Mouse (Mus musculus) B cell, adult 2 months (primary cell): ENCODE data around the gene Aamdc.

Experiments used
- DNase-seq, 2 experiments: peaks; one replicate each; pipeline ENCODE4 v3.0.0; 2022

Gene Aamdc

DNA sequence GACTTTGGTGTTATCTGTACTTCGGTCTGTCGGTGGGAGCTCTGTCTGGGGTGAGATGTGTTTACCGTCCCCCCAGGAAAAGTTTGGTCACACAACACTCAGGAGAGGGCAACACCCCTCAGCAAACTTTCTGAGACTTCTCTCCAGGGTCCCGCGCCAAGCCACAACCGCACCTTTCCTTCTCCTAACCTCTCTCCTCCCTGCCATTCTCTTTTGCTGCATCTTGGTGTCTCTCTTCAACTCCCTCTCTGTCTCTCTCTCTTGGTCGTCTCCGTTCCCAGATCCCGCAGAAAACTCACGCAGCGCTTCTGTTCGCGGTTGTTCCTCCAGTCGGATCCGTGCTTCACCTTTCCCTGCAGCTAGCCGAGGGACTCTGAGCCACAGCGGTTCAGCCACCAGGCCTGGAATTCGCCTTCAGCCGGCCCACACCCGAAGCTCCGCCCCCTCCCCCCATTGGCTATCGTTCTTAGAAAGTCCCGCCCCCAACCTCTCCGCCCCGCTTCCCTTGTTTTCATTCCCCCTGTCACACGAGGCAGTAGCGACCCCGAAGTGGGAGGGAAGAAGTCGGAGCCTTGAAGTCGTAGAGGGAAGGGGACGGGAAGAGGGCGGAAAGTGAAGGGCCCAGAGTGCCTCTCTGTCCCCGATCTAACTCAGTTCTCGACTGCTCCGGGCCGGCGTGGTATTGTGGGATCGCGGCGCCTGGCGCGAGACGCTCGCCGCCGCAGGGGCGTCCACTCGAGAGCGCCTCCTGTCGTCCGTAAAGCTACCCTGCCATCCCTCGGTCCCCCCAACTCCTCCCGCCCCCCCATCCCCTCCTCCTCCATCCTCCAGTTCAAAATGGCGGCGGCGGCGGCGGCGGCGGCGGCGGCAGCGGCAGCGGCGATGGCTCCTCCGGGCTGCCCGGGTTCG is at the start of gene Aamdc, which contains the start of gene Rsf1:
TSS of gene Aamdc (minus strand) at position 431 of the 909 bp plus-strand sequence.
TSS of gene Rsf1 (plus strand) at position 823 of the 909 bp plus-strand sequence.
- DNase-seq: peak; percentile 92

DNA sequence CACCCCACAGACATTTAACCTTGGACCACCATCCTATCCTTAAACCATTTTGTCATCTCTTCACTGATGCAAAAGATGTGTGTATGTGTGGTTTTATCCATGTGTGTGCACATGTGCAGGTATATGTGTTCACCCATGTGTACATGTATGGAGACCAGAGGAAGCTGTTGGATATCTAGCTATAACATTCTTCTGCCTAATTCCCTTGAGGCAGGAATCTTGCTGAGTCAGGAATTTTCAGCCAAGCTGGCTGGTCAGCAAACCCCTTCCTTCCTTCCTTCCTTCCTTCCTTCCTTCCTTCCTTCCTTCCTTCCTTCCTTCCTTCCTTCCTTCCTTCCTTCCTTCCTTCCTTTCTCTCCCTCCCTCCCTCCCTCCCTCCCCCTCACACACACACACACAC is 44.1 kb upstream of the Aamdc start:
- no peak for DNase-seq

DNA sequence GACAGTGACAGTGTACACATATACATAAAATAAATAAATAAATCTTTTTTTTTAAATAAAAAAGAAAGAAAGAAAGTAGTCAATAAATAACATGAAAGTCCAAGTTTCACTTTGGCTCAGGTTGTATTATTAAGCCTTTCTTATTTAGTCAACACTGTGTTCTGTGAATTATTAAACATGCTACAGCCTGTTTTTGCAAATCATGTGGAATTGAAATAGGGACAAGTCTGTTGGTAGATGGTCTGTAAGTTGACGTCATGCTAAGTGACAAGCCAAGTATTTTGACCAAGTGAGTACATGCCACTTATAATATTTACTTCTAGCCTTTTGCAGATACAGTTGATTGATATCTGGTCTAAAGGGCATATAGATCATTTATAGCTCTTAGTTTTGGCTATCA is 43.4 kb upstream of the Aamdc start:
- DNase-seq: no peak

DNA sequence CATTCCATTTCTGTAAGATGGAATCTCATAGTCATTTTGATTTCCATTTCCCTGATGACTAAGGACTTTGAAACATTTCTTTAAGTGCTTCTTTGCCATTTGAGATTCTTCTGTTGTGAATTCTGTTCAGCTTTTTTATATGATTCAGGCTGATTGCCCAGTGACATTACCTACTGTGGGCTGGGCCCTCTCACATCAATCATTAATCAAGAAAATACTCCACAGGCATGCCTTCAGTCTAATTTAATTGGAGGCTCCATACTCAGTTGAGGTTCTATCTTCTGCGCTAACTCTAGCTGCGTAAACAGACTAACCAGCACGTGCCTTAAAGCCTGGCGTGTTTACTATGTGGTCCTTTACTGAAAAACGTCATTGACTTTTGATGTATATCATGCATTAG is 42.0 kb upstream of the Aamdc start:
- no peak for DNase-seq

DNA sequence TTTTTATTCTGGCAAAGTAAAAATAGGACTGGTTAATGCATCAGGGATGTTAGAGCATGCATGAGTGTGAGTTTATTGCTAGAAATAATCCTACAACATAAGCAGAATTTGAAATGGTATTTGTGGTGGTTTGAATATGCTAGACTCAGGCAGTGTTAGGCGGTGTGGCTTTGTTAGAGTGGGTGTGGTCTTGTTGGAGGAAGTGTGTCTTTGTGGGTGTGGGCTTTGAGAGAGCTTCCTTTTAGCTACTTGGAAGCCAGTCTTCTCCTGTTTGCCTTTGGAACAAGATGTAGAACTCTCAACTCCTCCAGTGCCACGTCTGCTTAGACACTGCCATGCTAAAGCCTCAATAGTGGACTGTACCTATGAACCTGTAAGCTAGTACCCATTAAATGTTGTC is 19.3 kb upstream of the Aamdc start:
- DNase-seq: peak; percentile 18

DNA sequence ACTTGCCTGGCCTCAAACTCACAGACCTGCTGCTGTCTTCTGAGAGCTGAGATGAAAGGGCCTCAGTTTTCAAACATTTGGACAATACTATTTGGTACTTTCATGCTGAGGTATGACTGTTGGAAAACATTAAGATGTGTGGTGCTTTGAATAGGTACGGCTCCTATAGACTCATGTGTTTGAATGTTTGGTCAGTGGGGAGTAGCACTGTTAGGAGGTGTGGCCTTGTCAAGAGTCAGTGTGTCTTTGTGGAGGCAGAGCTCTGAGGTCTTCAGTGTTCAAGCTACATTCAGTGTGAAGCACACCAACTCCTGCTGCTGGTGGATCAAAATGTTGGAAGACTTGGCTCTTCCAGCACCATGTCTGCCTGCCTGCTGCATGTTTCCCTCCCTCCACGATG is 14.2 kb upstream of the Aamdc start:
- DNase-seq: no peak

DNA sequence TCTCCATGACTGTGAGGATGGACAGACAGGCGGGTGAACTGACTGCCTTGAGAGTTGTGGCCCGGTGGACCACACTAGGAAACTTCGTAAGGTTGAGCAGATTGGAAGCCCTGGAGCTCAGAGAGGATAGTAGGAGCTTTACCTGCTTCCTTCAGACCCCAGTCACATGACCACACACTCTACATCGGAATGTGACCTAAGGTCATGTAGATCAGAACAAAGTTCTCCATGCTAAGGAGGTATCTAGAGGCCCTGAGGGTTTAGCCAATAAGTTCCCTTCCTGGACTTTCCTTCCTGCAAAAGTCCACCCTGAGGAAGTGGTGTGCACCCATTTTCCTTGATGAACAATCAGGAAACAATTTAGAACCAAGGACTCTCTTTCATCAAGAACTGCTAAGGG is 13.1 kb upstream of the Aamdc start:
- no peak for DNase-seq

DNA sequence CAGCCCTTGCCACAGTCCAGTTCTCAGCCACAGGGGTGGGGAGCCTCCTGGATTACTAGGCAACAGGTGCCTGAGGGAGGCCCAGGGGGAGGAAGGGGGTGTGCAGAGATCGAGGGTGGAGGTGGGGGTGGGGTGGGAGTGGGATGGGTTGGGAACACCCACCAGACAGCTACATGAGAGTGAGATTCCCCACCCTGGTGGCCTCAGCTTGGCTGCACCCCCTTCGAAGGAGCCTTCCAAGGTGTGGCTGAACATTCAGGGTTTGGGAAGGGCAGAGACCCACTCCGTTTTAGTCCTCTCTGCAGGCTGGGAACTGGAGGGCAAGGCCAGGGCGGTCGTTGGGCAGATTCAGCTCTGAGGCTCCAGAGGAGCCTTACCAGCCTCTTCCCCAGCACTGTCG is 12.0 kb upstream of the Aamdc start:
- DNase-seq: no peak

DNA sequence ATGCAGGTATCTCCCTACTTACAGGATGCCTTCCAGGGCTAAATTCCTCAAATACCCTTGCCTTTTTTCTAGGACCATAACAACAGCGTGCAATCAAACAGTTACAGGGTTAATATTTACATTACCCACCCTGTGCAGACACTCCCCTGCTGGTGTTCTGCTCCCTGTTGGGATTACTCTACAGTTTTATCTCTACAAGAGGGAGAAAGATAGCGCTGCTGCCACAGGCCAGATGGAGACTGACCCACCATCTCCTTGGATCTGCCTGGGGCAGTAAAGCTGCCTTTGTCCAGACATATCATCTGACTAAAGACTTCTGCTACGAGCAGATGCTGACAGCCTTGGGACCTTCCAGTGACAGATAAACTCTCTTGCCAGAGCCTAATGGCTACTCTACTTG is 11.2 kb upstream of the Aamdc start:
- DNase-seq: no peak

DNA sequence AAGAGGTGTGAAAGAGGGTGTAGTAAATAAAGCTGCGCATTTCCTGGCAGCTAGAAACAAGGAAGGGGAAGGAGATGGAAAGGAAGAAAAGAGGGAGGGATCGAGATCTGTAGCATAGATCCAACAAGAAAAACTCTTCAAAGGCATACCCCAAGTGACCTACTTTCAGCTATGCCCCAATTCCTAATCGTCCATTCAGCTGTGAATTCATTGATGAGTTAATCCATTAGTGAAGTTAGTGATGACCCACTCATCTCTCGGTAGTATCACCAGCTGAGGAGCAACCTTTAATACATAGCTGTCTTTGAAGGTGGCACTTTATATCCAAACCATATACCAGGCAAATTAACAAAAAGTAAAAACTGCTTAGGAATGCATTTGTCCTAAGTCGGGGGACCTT is 9.2 kb upstream of the Aamdc start:
- no peak for DNase-seq

DNA sequence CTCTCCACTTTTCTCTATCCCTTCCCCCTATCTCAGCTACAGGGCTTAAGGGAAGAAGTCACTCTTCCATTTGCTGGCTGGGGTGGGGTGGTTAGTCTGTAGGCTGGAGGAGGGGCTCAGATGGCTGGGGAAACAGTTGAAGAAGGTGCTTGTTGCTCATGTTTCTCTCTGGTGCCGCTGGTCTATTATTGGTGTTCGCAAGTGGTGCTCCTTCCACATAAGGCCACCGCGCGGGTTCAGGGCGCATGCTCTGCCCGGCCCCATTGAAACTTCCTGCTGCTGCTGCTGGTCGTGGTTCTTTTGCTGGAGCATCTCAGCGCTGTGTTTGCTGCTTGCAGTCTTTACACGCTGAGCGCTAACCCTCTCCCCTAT is 1.5 kb upstream of the Aamdc start:
- DNase-seq: peak; percentile 84 to 87

DNA sequence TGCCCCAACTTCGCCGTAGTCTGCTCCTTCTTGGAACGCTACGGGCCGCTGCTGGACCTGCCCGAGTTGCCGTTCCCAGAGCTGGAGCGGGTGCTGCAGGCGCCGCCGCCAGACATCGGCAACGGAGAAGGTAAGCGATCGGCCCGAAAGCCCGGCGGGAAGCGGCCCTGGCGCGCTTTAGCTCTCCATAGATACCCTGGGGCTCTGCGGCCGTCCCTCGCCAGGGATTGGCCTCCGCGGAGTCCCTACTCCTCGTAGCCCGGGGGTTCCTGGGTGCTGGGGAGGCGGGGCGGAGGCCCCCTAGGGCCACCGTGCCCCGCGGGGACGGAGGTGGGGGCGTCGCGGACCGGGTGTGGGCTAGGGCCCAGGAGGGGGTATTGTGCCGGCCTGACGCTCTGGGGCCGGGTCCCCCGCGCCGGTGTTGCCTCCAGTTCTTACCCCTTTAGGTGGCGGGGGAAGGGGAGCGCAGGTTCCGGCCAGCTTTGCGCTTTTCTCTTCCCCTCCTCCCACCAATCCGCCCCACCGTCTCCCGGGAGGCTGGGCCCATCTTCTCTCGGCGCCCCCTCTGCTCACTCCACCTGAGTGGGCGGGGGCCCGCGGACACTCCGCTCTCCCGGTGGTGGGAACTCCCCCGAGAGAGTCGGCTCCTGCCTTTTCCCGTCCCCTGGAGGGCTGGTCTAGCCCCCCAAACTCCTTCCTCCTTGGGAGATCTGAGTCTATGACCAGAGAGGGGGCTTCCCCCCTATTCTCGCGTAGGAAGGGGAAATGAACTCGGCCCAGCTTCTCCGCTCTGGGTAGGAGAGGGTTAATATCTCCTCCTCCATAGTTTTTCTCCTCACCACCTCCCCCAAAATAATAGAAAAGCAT is 912 bp upstream of the Aamdc start:
- DNase-seq: peak; percentile 59 to 66

DNA sequence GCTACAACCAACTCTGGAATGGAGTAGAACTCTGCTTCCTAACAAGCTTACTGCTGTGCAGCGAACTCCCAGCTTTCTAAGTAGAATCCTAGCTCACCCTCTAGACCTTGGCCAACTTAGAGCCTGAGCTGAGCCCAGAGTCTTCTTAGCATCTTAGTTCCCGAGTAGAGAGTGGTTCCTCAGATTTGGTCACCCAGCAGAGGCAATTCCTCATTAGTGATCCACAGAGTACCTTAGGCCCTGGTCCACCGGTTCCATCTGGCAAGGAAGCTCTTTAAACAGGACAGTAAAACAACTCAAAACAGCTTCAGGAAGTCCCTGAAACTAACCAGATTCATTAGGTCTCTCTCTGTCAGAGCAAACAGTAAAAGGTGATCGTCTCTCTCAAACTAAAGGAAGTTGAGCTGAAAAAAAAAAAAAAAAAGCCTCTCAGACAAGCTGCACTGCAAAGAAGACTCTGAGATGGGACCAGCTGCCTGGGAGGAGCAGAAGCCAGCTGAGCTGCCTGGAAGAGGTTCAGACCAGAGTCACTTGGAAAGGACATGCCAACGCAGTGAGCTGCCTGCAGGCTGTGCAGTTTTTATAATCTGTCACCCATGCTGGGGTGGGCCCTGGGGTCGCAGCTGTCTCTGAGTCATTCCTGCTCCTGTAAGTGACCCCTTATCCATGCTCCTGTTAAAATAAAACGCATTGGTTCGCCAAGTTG is 783 bp downstream of the Aamdc start:
- DNase-seq: peak in 1 of 2 experiments; percentile 27

DNA sequence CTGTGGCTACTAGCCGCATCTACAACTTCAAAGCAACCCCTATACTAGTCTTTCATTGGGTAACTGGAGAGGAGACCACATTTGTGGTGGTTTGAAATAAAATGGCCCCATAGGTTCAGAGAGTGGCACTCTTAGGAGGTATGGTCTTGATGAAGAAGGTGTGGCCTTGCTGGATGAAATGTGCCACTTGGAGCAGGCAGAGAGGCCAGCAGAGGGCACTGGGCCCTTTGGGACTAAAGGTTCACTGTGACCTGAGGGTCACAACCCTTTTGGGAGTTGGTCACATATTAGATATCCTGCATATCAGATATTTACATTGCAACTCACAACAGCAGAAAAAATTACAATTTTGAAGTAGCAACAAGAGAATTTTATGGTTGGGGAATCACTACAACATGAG is 8.9 kb downstream of the Aamdc start:
- DNase-seq: peak; percentile 11 to 32

DNA sequence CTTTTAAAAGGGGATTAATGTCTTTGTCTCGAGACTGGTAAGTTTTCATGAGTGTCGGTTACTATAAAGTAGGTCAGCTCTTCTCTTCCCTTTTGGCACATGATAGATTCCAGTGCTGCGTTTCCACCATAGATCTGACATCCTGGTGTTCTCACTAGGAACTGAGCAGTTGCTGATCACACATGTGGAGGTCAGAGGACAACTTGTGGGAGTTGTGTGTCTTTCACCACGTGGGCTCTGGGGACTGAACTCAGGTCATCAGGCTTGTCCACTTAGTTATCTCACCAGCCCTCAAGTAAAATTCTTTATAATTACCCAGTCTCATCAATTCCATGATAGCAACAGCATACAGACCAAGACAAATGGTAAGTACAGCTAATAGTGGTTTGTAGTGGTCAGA is 9.9 kb downstream of the Aamdc start:
- no peak for DNase-seq

DNA sequence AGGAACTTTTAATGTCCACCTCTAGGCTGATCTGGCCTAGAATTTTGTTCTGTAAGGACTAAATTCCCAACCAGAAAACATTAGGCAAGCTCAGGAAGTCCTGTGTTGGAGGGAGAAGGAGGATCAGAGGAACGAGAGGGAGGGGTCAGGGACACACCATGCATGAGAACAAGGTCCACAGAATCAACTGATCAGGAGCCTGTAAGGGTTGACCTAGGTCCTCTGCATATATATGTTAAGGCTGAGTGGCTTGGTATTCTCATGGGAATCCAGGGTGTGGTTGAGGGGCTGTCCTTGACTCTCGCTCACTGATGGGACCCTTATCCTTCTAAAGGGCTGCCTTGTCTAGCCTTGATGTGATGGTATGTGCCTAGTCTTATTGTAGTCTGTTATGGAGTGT is 15.7 kb downstream of the Aamdc start:
- no peak for DNase-seq

DNA sequence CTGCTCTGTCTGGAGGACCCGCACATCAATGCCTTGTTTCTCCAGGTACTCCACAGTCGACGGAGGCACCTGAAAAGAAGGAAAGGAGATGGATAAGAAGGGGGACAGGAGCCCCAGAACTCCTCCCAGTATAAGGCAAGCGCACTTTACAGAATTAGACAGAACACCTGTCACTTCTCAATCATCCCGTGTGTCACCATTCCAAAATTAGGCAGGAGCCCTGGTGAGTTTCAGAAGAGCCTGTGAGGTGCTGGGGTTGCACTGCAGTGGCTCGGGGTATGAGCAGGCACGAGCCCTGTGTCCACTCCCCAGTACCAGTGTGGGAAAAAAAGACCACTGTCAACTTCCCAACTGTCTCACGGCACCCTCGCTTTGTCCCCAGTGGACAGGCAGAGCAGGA is 28.6 kb downstream of the Aamdc start:
- DNase-seq: no peak

DNA sequence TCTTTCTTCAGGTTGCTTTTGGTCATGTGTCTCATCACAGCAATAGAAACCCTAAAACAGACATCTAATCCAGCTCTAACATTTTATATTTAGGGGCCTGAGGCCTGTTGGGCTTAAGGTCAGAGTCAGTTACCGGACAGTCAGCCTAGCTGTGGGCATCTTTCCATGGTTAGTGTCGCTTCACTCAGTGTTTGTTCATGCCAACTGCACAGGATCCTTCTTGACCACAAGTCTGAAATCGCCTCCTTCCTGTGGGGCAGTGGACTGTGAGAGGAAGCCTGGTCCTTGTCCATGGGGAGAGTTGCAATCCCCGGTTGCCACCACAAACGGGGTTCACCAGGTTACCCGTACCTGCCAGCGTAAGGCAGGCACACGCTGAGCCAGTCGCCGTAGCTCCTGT is 30.0 kb downstream of the Aamdc start:
- DNase-seq: no peak

DNA sequence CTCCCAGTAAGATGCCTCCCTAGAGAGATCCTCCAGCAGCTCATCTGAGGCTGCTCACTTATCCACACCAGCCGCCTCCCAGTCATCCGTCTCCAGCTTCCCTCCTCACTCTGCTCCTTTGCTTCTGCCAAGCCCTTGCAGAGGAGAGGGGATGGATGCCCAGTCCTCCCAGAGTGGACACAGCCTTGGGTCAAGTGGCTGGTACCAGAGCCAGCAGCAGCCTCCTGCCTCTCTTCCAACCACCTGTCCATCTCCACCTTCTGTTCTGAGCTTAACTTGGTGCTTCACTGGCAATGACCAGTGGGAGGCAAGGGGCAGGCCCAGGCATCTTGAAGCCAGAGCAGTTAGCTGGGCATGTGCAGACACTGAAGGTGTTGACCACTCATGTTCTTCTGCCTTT is 32.8 kb downstream of the Aamdc start:
- no peak for DNase-seq

DNA sequence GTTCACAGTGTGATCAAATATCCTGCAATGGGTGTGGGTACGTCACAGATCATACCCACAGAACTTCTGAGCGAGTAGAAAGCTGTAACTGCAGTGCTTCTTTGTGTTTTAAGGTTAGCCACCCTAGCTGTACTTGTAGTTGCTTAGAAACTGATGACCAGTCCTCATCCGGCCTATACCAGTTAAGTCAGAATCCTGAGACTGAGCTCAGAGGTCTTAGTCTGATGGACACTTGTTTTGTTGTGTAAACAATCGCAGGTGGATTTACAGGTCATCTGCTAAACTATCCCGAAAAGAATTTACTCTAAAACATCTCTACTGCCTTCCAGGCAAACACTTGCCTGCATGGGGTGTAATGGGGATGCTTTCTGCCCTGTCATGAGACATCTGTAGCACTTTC is 42.7 kb downstream of the Aamdc start:
- DNase-seq: no peak

DNA sequence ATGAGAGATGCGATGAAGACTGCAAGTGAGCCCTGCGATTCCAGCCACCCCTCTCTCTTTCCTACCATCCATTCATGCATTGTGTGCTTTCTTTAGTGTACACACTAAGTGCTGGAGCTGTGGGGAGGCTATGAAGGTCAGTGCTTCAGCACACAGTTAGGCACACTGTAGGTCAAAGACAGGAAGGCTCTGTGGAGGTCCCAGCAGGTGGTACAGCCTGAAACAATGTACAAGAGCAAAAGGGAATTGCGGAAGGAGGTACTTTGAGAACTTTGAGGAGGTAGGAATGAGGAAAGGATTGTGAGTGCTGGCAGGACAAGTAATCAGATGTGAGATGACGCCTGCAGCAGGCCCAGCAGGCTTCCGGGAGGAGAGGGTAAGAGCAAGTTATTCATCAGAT is 43.8 kb downstream of the Aamdc start:
- DNase-seq: no peak

DNA sequence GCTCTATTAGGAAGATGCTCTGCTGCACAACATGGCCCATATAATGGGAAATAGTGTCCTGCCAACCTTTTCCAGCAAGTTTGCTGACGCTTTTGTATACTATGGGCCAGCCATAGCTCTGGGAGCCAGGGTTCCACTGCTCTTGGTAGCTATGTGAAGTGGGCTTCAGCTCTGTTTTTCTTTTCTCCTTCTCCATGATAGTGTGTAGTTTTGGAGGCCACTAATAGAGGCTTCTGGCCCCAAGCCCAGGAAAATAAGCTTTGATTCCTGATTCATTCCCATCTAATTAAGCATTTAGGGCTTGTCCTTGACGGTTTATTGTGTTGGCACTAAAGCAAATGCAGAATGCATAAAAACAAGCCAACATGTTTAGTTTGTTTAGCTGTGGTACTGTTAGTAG is 59.4 kb downstream of the Aamdc start:
- DNase-seq: no peak

DNA sequence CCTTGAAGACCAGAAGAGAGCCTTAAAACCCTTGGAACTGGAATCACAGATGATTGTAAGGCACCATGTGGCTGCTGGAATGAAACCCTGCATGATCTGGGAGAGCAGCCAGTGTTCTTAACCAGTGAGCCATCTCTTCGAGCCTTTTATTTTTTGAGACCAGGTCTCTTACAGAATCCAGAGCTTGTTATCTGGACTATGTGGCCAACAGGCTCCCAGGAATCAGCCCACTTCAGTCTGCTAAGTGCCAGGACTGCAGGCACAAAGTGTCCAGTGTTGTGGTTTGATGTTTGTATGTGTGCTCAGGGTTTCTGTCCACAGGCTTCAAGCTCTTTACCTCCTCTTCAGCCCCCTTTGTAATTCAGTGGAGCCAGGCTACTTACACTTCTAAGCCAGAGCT is 64.5 kb downstream of the Aamdc start:
- DNase-seq: no peak
